Mouse (Mus musculus): ENCODE data around the gene Iqsec3. TPM values are rescaled to one million over a fixed set of nuclear protein-coding genes. Genes with fewer than 3 reads are reported as not detected.
"Not testable (repeated sequence)": the region's sequence is repeated elsewhere in the genome, so short reads cannot be mapped to it uniquely, and the experiment has no call there.

The Iqsec3 gene
- polyA plus RNA-seq, 1 experiment from 2014 or later: 18.7 TPM

DNA sequence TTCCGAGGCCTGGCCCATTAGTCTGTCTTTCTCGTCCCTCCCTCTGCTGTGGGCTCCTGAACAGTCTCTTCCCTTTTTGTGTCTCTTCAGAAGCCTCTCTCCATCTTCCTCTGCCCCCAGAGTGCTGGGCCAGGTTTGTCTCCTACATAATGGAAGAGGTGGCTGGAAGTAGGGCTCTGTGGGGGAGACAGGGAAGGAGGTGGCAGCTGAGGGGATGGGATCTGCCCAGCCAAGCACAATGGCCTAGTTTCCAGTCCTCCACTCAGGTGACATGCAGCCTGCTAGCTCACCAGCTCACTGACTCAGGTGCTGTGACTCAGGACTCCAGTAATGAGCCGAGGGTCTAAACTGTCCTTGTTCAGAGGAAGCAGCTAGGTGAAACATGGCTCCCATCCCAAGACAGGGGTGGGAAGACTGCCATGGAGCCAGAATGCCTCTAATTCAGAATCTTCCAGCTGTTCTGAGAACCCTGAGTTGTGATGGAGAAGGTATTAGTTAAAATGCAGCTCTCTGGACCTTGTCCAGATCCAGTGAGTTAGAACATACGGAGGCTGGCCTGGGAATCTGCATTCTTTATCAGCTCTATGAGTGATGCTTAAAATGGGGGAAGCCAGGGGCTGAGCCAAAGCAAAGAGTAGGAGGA, 80.7 kb downstream of the Iqsec3 start:
- 82% methylated on average over 4 of the region's 4 CpGs for WGBS
- no peaks in the 10 kb centered on the region for H3K9me3 ChIP-seq (replicated peaks)
- H3K27me3 ChIP-seq (replicated peaks): no peaks in the 10 kb centered on the region
- H3K4me1 ChIP-seq: no peaks in the 10 kb centered on the region
- no peak overlapping the region for H3K4me3 ChIP-seq (replicated peaks)
- H3K4me2 ChIP-seq: no peak overlapping the region
- no peak overlapping the region for H3K27ac ChIP-seq (replicated peaks)
- H3K36me3 ChIP-seq: peaks cover 29% of the 10 kb centered on the region; the same call in 1 of the 2 replicates
- no peak overlapping the region for H3K9ac ChIP-seq (replicated peaks)
- ATAC-seq (ENCODE audit: low FRiP score): no peak

DNA sequence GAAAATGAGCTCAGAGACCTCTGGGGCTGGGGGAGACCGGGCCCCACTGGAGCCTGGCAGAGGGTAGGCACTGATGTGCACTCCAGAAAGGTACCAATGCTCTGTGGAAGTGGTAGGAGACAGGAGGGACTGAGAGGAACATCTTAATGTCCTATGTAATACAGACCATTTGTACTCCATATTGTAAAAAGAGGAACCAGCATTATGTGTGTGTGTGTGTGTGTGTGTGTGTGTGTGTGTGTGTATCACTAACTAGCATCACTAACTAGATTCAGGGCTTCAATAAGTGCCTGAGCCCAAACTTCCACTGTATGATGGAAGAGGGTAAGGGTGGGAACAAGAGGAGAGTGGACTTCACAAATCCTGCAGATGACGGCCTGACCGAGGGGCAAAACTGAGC, 88.1 kb downstream of the Iqsec3 start:
- no peak overlapping the region for H3K9ac ChIP-seq (replicated peaks)
- H3K27me3 ChIP-seq (replicated peaks): no peaks in the 10 kb centered on the region
- no peak overlapping the region for H3K4me2 ChIP-seq
- no peaks in the 10 kb centered on the region for H3K9me3 ChIP-seq (replicated peaks)
- no peak for ATAC-seq (ENCODE audit: low FRiP score)
- no peak overlapping the region for H3K4me3 ChIP-seq (replicated peaks)
- H3K36me3 ChIP-seq: peaks cover 32% of the 10 kb centered on the region
- 0 out of 2 replicates have a peak, but pooled peaks cover 7% of the 10 kb centered on the region for H3K4me1 ChIP-seq
- no peak overlapping the region for H3K27ac ChIP-seq (replicated peaks)
- 85% methylated on average over 3 of the region's 3 CpGs for WGBS

DNA sequence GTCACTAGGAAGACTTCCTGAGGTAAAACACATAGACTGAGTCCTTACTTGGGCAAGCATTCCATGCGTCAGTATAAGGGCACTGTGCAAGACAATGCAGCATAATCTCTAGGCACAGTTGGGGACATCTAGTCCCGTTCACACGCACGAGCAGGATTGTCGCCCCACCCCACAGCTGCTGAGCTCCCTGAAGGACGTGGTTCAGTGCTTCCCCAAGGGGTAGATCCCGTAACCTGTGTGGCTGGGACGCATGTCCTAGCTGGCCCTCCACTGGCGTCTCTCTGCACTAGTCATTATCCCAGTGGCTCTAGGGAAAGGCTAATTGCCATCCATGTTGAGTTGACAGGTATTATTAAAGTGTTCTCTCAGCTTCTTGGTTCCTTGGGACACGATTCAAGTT, 91.4 kb downstream of the Iqsec3 start:
- ATAC-seq (ENCODE audit: low FRiP score): no peak
- Histone ChIP-seq H3K36me3 (peaks cover 25% of the 10 kb centered on the region), H3K4me1 (0 out of 2 replicates have a peak, but pooled peaks cover 12% of the 10 kb centered on the region), H3K4me3 (replicated peaks) (no peak overlapping the region), H3K9me3 (replicated peaks) (no peaks in the 10 kb centered on the region), H3K27me3 (replicated peaks) (no peaks in the 10 kb centered on the region), H3K9ac (replicated peaks) (no peak overlapping the region), H3K4me2 (no peak overlapping the region), H3K27ac (replicated peaks) (no peak overlapping the region)
- 43% methylated on average over 10 of the region's 10 CpGs for WGBS

DNA sequence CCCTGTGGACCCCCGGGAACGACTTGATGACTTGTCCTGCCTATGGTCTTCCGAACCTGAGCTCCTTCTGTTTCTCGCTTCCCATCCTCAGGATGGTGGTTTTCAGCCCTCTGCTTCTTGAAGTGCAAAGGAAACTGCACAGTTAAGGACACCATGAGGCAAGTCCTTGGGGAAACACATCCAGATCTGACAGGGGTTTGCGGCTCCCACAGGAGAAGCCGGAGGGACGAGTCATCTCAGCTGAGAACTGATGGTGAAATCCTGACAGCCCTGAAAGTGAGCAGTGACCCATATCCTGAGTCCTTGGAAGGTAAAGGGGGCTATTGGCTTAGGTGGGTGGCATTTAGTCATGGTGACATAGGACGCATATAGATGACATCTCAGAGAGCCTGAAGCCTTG, 92.9 kb downstream of the Iqsec3 start:
- H3K27me3 ChIP-seq (replicated peaks): no peaks in the 10 kb centered on the region
- no peak overlapping the region for H3K4me3 ChIP-seq (replicated peaks)
- H3K4me1 ChIP-seq: 0 out of 2 replicates have a peak, but pooled peaks cover 12% of the 10 kb centered on the region
- H3K27ac ChIP-seq (replicated peaks): no peak overlapping the region
- H3K9ac ChIP-seq (replicated peaks): no peak overlapping the region
- 78% methylated on average over 8 of the region's 8 CpGs for WGBS
- ATAC-seq (ENCODE audit: low FRiP score): no peak
- no peak overlapping the region for H3K4me2 ChIP-seq
- no peaks in the 10 kb centered on the region for H3K9me3 ChIP-seq (replicated peaks)
- H3K36me3 ChIP-seq: peaks cover 17% of the 10 kb centered on the region

DNA sequence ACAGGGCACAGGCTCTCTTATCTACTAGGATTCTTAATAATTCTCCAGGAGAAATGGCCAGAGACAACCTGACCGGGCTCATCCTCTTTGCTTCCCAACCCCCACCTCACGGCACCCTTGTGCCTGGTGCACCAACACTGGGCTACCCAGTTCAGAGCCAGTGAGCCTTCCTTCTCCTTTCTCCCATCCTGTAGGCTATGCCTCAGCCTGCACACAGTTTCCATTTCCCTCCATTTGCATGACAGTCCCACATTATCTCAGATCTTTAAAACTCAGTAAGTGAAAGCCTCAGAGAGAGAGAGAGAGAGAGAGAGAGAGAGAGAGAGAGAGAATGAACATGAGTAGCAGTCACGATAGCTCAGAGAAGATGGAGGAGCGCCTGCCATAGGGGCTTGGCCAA, 95.2 kb downstream of the Iqsec3 start:
- Histone ChIP-seq H3K4me1 (0 out of 2 replicates have a peak, but pooled peaks cover 12% of the 10 kb centered on the region), H3K27me3 (replicated peaks) (no peaks in the 10 kb centered on the region), H3K36me3 (0 out of 2 replicates have a peak, but pooled peaks cover 10% of the 10 kb centered on the region), H3K4me2 (no peak overlapping the region), H3K27ac (replicated peaks) (no peak overlapping the region), H3K9ac (replicated peaks) (no peak overlapping the region), H3K4me3 (replicated peaks) (no peak overlapping the region), H3K9me3 (replicated peaks) (no peaks in the 10 kb centered on the region)
- ATAC-seq (ENCODE audit: low FRiP score): no peak
- WGBS: 65% methylated on average over 4 of the region's 4 CpGs

DNA sequence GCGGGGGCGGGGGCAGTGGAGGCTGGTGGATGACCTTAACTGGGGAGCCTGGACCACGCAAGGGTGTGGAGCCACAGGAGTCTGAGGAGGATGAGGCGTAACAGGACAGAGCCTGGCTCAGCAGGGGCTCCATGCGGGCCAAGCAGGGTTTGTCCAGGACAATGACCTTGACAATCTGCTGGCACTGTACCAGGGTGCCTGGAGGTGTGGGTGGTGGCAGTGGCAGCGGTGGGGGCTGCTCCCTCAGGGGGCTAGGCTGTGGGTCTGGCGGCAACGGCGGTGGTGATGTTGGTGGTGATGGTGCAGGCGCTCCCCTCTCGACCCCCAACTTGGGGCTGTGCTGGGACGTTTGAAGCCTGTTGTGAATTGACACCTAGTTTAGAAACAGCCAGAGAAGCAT, 97.3 kb downstream of the Iqsec3 start:
- Histone ChIP-seq H3K27ac (replicated peaks) (no peak overlapping the region), H3K27me3 (replicated peaks) (no peaks in the 10 kb centered on the region), H3K9ac (replicated peaks) (no peak overlapping the region), H3K36me3 (0 out of 2 replicates have a peak, but pooled peaks cover 3% of the 10 kb centered on the region), H3K4me3 (replicated peaks) (no peak overlapping the region), H3K9me3 (replicated peaks) (no peaks in the 10 kb centered on the region), H3K4me1 (0 out of 2 replicates have a peak, but pooled peaks cover 5% of the 10 kb centered on the region), H3K4me2 (no peak overlapping the region)
- ATAC-seq (ENCODE audit: low FRiP score): no peak
- 76% methylated on average over 12 of the region's 12 CpGs for WGBS

DNA sequence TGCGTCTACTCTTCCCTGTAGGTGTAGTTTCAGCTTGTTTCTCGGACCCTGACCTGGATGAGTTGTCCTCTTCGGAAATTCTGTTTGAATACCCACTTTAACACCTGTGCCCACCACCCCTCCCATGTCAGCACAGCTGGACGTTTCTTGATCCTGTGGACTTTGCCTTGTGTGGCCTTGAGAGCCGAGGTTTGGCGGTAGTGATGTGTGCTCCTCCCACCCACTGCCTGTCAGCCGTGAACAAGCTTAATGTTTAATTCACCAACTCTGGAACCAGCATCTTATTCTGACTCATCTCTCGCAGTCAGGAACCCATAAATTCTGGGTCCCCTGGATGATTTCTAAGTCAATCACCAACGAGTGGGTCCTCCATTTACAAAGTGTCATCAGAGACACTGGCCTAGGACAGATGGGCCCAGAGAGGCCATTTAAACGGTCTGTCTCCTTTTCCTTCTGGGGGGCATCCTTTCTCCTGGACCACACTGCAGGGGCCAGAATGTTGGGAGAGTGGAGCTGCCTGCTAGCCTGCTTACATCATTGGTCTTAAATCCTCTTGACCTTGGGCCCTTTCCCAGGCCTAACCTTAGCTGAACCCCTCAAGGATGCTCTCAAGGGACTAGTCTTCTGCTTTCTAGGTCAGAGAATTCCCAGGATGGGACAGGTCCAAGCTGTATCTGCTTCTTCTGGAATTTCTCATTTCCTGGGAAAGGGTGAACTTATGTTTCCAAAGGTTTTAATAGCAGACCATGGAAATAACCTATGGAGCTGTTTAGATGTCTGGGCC, 102.1 kb downstream of the Iqsec3 start:
- no peak overlapping the region for H3K27ac ChIP-seq (replicated peaks)
- no peak for ATAC-seq (ENCODE audit: low FRiP score)
- WGBS: 67% methylated on average over 10 of the region's 10 CpGs
- H3K4me2 ChIP-seq: no peak overlapping the region
- no peak overlapping the region for H3K9ac ChIP-seq (replicated peaks)
- H3K36me3 ChIP-seq: no peaks in the 10 kb centered on the region
- H3K9me3 ChIP-seq (replicated peaks): no peaks in the 10 kb centered on the region
- H3K4me1 ChIP-seq: no peaks in the 10 kb centered on the region
- H3K27me3 ChIP-seq (replicated peaks): no peaks in the 10 kb centered on the region
- H3K4me3 ChIP-seq (replicated peaks): no peak overlapping the region

DNA sequence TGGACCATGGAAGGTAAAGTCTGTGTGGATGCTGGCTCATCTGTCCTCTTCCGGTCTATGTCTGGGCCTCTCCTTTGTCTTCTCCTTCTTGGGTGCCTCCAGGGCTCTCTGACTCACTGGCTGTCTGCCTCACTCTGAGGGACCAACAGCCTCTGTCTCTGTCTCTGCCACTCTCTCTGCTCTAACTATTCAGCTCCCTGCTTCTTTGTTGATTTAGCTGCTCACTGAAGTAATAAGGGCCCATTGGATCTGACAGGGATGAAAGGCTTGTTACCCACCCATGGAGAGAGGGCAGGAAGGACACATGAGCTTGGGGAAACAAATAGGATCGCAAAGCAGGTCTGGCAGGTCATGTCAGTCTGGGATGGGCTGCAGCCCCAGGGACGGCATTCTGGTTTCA, 106.4 kb downstream of the Iqsec3 start:
- no peaks in the 10 kb centered on the region for H3K9me3 ChIP-seq (replicated peaks)
- no peak overlapping the region for H3K4me3 ChIP-seq (replicated peaks)
- no peak for ATAC-seq (ENCODE audit: low FRiP score)
- WGBS: 60% methylated on average over 3 of the region's 3 CpGs
- H3K27ac ChIP-seq (replicated peaks): no peak overlapping the region
- no peaks in the 10 kb centered on the region for H3K4me1 ChIP-seq
- no peaks in the 10 kb centered on the region for H3K36me3 ChIP-seq
- no peak overlapping the region for H3K4me2 ChIP-seq
- no peak overlapping the region for H3K9ac ChIP-seq (replicated peaks)
- H3K27me3 ChIP-seq (replicated peaks): no peaks in the 10 kb centered on the region

DNA sequence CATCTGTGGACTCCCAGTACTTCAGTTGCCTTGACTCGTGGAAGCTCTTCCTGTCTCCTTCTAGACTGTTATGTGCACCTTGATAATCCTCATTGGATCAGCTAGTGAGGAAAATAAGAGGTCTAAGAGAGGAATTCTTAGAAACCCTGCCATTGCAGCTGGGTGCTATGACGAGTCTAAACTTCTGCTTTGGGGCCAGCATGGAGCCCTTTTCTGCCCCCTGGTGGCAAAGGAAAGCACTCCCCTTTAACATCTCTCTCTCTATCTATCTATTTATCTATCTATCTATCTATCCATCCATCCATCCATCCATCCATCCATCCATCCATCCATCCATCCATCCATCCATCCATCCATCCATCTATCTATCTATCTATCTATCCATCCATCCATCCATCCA, 106.9 kb downstream of the Iqsec3 start:
- H3K4me3 ChIP-seq (replicated peaks); H3K27ac ChIP-seq (replicated peaks); H3K4me2 ChIP-seq; H3K9ac ChIP-seq (replicated peaks); H3K36me3 ChIP-seq; H3K4me1 ChIP-seq; ATAC-seq (ENCODE audit: low FRiP score); H3K9me3 ChIP-seq (replicated peaks); H3K27me3 ChIP-seq (replicated peaks): not testable (repeated sequence)
- 23% methylated on average over 2 of the region's 2 CpGs for WGBS

DNA sequence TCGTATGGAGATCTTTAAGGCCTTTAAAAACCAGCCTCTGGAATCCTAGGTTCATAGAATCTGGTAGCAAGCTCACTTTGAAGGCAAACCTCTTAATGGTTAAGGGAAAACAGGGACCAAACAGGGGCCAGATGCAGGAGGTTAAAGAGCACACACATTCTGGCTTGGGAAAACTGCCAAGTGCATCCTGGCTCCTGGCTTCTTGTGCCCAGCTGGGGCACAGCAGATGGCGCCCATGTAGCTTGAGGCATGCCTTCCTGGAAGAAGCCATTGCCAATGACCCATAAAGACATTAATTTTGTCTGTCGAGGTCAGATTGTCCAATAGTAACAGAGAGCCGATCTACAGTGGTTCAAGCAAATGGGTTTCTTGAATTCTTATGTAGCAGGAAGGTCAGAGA, 109.5 kb downstream of the Iqsec3 start:
- Histone ChIP-seq H3K4me3 (replicated peaks) (no peak overlapping the region), H3K9me3 (replicated peaks) (no peaks in the 10 kb centered on the region), H3K4me1 (no peaks in the 10 kb centered on the region), H3K9ac (replicated peaks) (no peak overlapping the region), H3K27ac (replicated peaks) (no peak overlapping the region), H3K4me2 (no peak overlapping the region), H3K27me3 (replicated peaks) (no peaks in the 10 kb centered on the region), H3K36me3 (no peaks in the 10 kb centered on the region)
- 41% methylated on average over 4 of the region's 4 CpGs for WGBS
- ATAC-seq (ENCODE audit: low FRiP score): no peak

DNA sequence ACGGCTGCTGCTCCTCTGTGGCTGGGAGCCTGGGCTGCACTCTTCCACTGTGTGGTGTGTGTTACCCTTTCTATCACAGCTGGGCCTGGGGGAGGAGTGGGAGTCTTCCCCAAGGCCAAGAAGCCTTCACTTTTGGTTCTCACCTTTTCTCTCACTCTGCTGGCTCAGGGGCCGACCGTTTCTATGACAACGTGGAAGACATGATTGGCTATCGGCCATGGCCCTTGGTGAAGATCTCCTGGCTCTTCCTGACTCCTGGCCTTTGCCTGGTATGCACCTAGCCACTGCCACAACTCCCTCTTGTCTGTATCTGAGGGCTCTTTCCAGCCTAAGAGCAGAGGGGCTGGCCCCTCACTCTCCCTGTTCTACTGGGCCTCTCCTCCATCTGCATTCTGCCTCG, 110.4 kb downstream of the Iqsec3 start:
- WGBS: 91% methylated on average over 6 of the region's 6 CpGs
- Histone ChIP-seq H3K9me3 (replicated peaks) (no peaks in the 10 kb centered on the region), H3K4me3 (replicated peaks) (no peak overlapping the region), H3K4me1 (no peaks in the 10 kb centered on the region), H3K27me3 (replicated peaks) (no peaks in the 10 kb centered on the region), H3K9ac (replicated peaks) (no peak overlapping the region), H3K36me3 (no peaks in the 10 kb centered on the region), H3K27ac (replicated peaks) (no peak overlapping the region), H3K4me2 (no peak overlapping the region)
- no peak for ATAC-seq (ENCODE audit: low FRiP score)

DNA sequence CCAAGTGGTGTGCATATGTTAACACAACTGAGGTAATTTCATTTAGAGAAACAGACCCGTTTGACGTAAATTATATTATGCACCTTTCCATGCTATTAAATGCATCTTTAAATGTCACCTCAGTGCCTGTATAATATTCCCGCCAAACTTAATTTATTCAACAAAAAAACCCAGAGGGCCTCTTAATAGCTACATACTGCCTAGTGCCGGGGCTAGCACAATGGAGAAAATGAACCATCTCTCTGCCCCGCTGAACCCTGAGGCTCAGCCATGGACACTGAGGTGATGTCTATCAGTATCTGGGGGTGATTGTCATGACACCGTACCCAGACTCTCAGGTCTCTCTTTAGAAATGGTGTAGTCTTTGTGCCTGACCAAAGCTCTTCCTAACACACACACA, 116.2 kb downstream of the Iqsec3 start:
- ATAC-seq (ENCODE audit: low FRiP score): no peak
- no peaks in the 10 kb centered on the region for H3K4me1 ChIP-seq
- no peaks in the 10 kb centered on the region for H3K36me3 ChIP-seq
- H3K4me2 ChIP-seq: no peak overlapping the region
- no peak overlapping the region for H3K4me3 ChIP-seq (replicated peaks)
- H3K9ac ChIP-seq (replicated peaks): no peak overlapping the region
- no peaks in the 10 kb centered on the region for H3K27me3 ChIP-seq (replicated peaks)
- 45% methylated on average over 6 of the region's 6 CpGs for WGBS
- H3K9me3 ChIP-seq (replicated peaks): no peaks in the 10 kb centered on the region
- no peak overlapping the region for H3K27ac ChIP-seq (replicated peaks)

Measured in neural tube, embryonic 15.5 days (tissue).